Mouse (Mus musculus) embryonic facial prominence, embryonic 13.5 days (tissue): ENCODE results near the gene Mlip. TPM values are rescaled to one million over a fixed set of nuclear protein-coding genes. Genes with fewer than 3 reads are reported as not detected.
"Not testable (repeated sequence)": the region's sequence is repeated elsewhere in the genome, so short reads cannot be mapped to it uniquely, and the experiment has no call there.

Experiments used
- ATAC-seq: fragments of 200-750 bp; cut with Nextera tagmentation; 2 replicates; pipeline ENCODE4 v1.8.0; 2017; ENCODE audit warnings: low read depth; ENCODE audit not compliant: insufficient number of reproducible peaks, insufficient read depth, low FRiP score, low TSS enrichment
- H3K27ac ChIP-seq: fragments of 300-500 bp; sonication (generic); 2 replicates; pipeline ENCODE4 v1.5.1; 2015; ENCODE audit warnings: moderate library complexity, mild to moderate bottlenecking, inconsistent platforms
- H3K27me3 ChIP-seq: fragments of 300-500 bp; sonication (generic); 2 replicates; pipeline ENCODE4 v1.6.1; 2015; ENCODE audit warnings: mild to moderate bottlenecking, inconsistent platforms
- H3K36me3 ChIP-seq: fragments of 300-500 bp; sonication (generic); 2 replicates; pipeline ENCODE4 v1.6.1; 2015; ENCODE audit warnings: mild to moderate bottlenecking, inconsistent platforms
- H3K4me1 ChIP-seq: fragments of 300-500 bp; sonication (generic); 2 replicates; pipeline ENCODE4 v1.6.1; 2015; ENCODE audit warnings: inconsistent platforms
- H3K4me2 ChIP-seq: fragments of 300-500 bp; sonication (generic); 2 replicates; pipeline ENCODE4 v1.6.1; 2015; ENCODE audit warnings: moderate library complexity, mild to moderate bottlenecking, inconsistent platforms
- H3K4me3 ChIP-seq: fragments of 300-500 bp; sonication (generic); 2 replicates; pipeline ENCODE4 v1.5.1; 2015; ENCODE audit warnings: mild to moderate bottlenecking, inconsistent platforms
- H3K9ac ChIP-seq: fragments of 300-500 bp; sonication (generic); 2 replicates; pipeline ENCODE4 v1.6.1; 2015; ENCODE audit warnings: mild to moderate bottlenecking, inconsistent platforms
- H3K9me3 ChIP-seq: fragments of 300-500 bp; sonication (generic); 2 replicates; pipeline ENCODE4 v1.6.1; 2016; ENCODE audit warnings: inconsistent platforms
- WGBS: fragments of 180-500 bp; shearing (Covaris S2); methylation state at CpG from one replicate; pipeline ENCODE4 v1.1.7; 2015; ENCODE audit warnings: mixed read lengths; 5-methylcytosine and 5-hydroxymethylcytosine counted together
- polyA plus RNA-seq: library from polyadenylated mRNA; unstranded; fragments of >200 nt; fragmentation: Nextera tagmentation; extraction: Ambion mirVana; gene quantifications from 2 replicates; pipeline ENCODE4 v1.2.1, GENCODE M21; 2015

The Mlip gene
- polyA plus RNA-seq, 1 experiment from 2014 or later: 1.6 TPM

- Histone ChIP-seq H3K4me2 (no peak overlapping the region), H3K4me1 (peaks cover 5% of the 10 kb centered on the region), H3K36me3 (no peaks in the 10 kb centered on the region), H3K9ac (no peak overlapping the region), H3K27me3 (no peaks in the 10 kb centered on the region), H3K27ac (no peak overlapping the region), H3K4me3 (no peak overlapping the region), H3K9me3 (no peaks in the 10 kb centered on the region)
- 35% methylated on average over 5 of the region's 5 CpGs for WGBS
- ATAC-seq: no peak
These were observed 26.9 kb upstream of the Mlip start for GRCm38 (mm10) chr9:77379625-77380024.

- WGBS: 76% methylated on average over 10 of the region's 10 CpGs
- Histone ChIP-seq H3K36me3 (no peaks in the 10 kb centered on the region), H3K27ac (no peak overlapping the region), H3K9me3 (no peaks in the 10 kb centered on the region), H3K27me3 (no peaks in the 10 kb centered on the region), H3K4me2 (no peak overlapping the region), H3K4me1 (peaks cover 2% of the 10 kb centered on the region), H3K4me3 (no peak overlapping the region), H3K9ac (no peak overlapping the region)
- ATAC-seq: no peak
These were observed 24.9 kb upstream of the Mlip start for GRCm38 (mm10) chr9:77377696-77378095.

- Histone ChIP-seq H3K36me3 (no peaks in the 10 kb centered on the region), H3K4me3 (no peak overlapping the region), H3K4me1 (no peaks in the 10 kb centered on the region), H3K4me2 (no peak overlapping the region), H3K27ac (no peak overlapping the region), H3K9me3 (no peaks in the 10 kb centered on the region), H3K27me3 (no peaks in the 10 kb centered on the region), H3K9ac (no peak overlapping the region)
- no peak for ATAC-seq
- WGBS: 68% methylated on average over 10 of the region's 10 CpGs
These were observed 24.3 kb upstream of the Mlip start for GRCm38 (mm10) chr9:77377082-77377481.

GRCm38 (mm10) chr9:77376561-77376960, 23.8 kb upstream of the Mlip start:
- H3K4me2 ChIP-seq: no peak overlapping the region
- ATAC-seq: no peak
- H3K9me3 ChIP-seq: no peaks in the 10 kb centered on the region
- no peaks in the 10 kb centered on the region for H3K4me1 ChIP-seq
- H3K27me3 ChIP-seq: no peaks in the 10 kb centered on the region
- H3K36me3 ChIP-seq: no peaks in the 10 kb centered on the region
- WGBS: 86% methylated on average over 7 of the region's 7 CpGs
- H3K4me3 ChIP-seq: no peak overlapping the region
- no peak overlapping the region for H3K9ac ChIP-seq
- no peak overlapping the region for H3K27ac ChIP-seq

- Histone ChIP-seq H3K27ac (no peak overlapping the region), H3K4me1 (no peaks in the 10 kb centered on the region), H3K9ac (no peak overlapping the region), H3K4me3 (no peak overlapping the region), H3K4me2 (no peak overlapping the region), H3K36me3 (no peaks in the 10 kb centered on the region), H3K27me3 (no peaks in the 10 kb centered on the region), H3K9me3 (no peaks in the 10 kb centered on the region)
- WGBS: 64% methylated on average over 3 of the region's 3 CpGs
- ATAC-seq: no peak
These were observed 17.9 kb upstream of the Mlip start for GRCm38 (mm10) chr9:77370706-77371105.

- Histone ChIP-seq H3K9me3 (no peaks in the 10 kb centered on the region), H3K36me3 (no peaks in the 10 kb centered on the region), H3K9ac (no peak overlapping the region), H3K4me1 (no peaks in the 10 kb centered on the region), H3K4me3 (no peak overlapping the region), H3K27ac (no peak overlapping the region), H3K4me2 (no peak overlapping the region), H3K27me3 (no peaks in the 10 kb centered on the region)
- no peak for ATAC-seq
- WGBS: 76% methylated on average over 9 of the region's 9 CpGs
These were observed 16.5 kb upstream of the Mlip start for GRCm38 (mm10) chr9:77369262-77369661.

DNA sequence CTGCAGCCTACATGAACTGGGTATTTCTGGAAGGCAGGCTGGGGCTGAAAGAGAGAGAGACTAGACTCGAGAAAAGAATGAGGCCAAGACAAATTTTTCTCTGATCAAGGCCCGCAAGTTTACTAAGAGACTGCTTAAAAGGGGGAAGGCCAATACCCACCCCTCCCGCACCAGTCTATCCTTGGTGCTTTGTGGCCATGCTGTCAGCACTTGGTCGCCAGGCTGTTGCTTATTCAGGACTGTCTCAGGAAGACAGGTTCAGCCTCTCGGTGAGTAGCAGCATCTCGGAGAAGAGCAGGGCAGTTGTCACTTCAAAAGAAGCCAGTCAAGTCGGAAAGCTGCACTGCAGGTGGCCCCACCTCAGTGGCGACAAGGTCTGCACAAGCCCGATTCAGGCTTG, 11.9 kb upstream of the Mlip start:
- not testable (repeated sequence) for ATAC-seq, H3K4me2 ChIP-seq

GRCm38 (mm10) chr9:77362906-77363305, 10.1 kb upstream of the Mlip start:
- no peak overlapping the region for H3K4me2 ChIP-seq
- H3K9me3 ChIP-seq: no peaks in the 10 kb centered on the region
- no peaks in the 10 kb centered on the region for H3K36me3 ChIP-seq
- H3K9ac ChIP-seq: no peak overlapping the region
- no peak overlapping the region for H3K4me3 ChIP-seq
- no peaks in the 10 kb centered on the region for H3K27me3 ChIP-seq
- no peak for ATAC-seq
- no peak overlapping the region for H3K27ac ChIP-seq
- H3K4me1 ChIP-seq: no peaks in the 10 kb centered on the region

More for the DNA sequence above, 11.9 kb upstream of the Mlip start:
- H3K36me3 ChIP-seq, H3K9ac ChIP-seq, H3K9me3 ChIP-seq, H3K27me3 ChIP-seq, H3K27ac ChIP-seq, H3K4me1 ChIP-seq, H3K4me3 ChIP-seq: not testable (repeated sequence)
- WGBS: 68% methylated on average over 9 of the region's 9 CpGs

- no peak overlapping the region for H3K9ac ChIP-seq
- WGBS: 81% methylated on average over 8 of the region's 8 CpGs
- no peaks in the 10 kb centered on the region for H3K4me1 ChIP-seq
- no peak for ATAC-seq
- H3K9me3 ChIP-seq: no peaks in the 10 kb centered on the region
- H3K36me3 ChIP-seq: no peaks in the 10 kb centered on the region
- H3K27me3 ChIP-seq: no peaks in the 10 kb centered on the region
- H3K4me2 ChIP-seq: no peak overlapping the region
- no peak overlapping the region for H3K4me3 ChIP-seq
- H3K27ac ChIP-seq: no peak overlapping the region
These were observed 7.9 kb upstream of the Mlip start for GRCm38 (mm10) chr9:77360654-77361053.

DNA sequence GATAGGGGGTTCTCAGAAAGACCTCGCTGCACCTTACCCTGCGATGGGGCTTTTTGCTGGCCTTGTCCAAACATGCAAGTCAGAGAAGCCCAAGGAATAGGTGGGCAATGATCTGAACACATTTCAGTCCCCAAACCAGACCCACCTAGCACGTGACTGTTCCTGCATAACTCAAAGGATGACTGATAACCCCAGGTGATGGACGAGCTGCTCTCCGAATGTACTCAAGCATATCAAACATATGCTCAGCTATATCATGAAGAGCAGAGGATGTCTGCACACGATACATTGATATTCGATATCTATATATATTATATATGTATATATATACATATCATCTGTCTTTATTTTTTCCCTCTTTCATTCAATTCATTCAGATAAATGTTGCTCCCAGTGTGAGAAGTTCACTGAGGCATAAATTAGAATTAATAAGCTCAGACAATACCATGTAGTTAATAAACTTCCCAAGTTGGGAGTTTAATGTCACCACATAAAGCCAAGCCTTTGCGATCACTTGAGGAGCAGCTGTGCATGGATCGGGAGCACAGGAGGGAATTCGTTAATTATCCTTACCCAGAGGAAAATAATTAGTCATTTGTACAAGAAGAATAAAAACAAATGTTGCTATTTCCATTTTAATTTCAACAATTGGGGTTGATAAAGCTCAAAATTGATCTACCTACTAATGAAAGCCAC, 6.7 kb upstream of the Mlip start:
- H3K27me3 ChIP-seq: no peaks in the 10 kb centered on the region
- H3K36me3 ChIP-seq: no peaks in the 10 kb centered on the region
- no peak overlapping the region for H3K4me3 ChIP-seq
- 86% methylated on average over 10 of the region's 10 CpGs for WGBS
- H3K9me3 ChIP-seq: no peaks in the 10 kb centered on the region
- ATAC-seq: no peak
- no peak overlapping the region for H3K27ac ChIP-seq
- no peak overlapping the region for H3K4me2 ChIP-seq
- H3K9ac ChIP-seq: no peak overlapping the region
- H3K4me1 ChIP-seq: no peaks in the 10 kb centered on the region

DNA sequence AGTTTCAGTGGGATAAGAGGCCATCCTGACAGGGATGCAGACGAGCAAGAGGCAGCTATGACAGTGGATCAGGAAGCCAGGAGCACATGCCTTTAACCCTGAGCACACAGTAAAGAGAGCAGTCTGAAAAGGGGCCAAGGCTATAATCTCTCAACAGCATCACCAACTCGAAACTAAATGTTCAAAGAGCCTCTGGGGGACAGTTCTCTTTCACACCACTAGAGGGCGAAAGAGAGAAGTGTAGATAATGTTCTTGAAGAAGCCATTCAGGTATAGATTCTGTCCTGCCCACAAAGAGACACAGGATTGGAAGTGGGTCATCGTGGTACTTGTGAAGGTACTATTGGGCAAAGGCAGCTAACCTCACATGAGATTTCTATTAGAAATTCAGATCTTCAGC, 1.2 kb upstream of the Mlip start:
- Histone ChIP-seq H3K4me2 (no peak overlapping the region), H3K4me1 (no peaks in the 10 kb centered on the region), H3K4me3 (no peak overlapping the region), H3K9me3 (no peaks in the 10 kb centered on the region), H3K27me3 (no peaks in the 10 kb centered on the region), H3K36me3 (no peaks in the 10 kb centered on the region), H3K27ac (no peak overlapping the region), H3K9ac (no peak overlapping the region)
- ATAC-seq: no peak
- WGBS: 87% methylated on average over 4 of the region's 4 CpGs

GRCm38 (mm10) chr9:77347704-77348103, 5.1 kb downstream of the Mlip start:
- H3K4me1 ChIP-seq: no peaks in the 10 kb centered on the region
- no peak overlapping the region for H3K9ac ChIP-seq
- no peak overlapping the region for H3K4me3 ChIP-seq
- no peaks in the 10 kb centered on the region for H3K27me3 ChIP-seq
- H3K27ac ChIP-seq: no peak overlapping the region
- no peaks in the 10 kb centered on the region for H3K36me3 ChIP-seq
- no peak for ATAC-seq
- no peaks in the 10 kb centered on the region for H3K9me3 ChIP-seq
- H3K4me2 ChIP-seq: no peak overlapping the region
- 75% methylated on average over 7 of the region's 7 CpGs for WGBS
